Mouse (Mus musculus) liver, adult 2 months (tissue): ENCODE measurements at regions not wholly inside any gene's neighbourhood (a gene's known extent, or its start where the extent isn't known, plus 50 kb on each side); places are given as distances from the start of the nearest gene placed in this dataset.

Experiments used
- CTCF ChIP-seq: fragments of 200-500 bp; IDR thresholded peaks from 2 replicates; pipeline ENCODE4 v1.5.1; 2011; ENCODE audit warnings: low read depth, low read length, control low read depth
- POLR2A ChIP-seq: fragments of 200-500 bp; IDR thresholded peaks from 2 replicates; pipeline ENCODE4 v1.6.1; 2011; ENCODE audit warnings: low read length, control low read depth; ENCODE audit not compliant: insufficient read depth; ENCODE audit errors: extremely low read depth

DNA sequence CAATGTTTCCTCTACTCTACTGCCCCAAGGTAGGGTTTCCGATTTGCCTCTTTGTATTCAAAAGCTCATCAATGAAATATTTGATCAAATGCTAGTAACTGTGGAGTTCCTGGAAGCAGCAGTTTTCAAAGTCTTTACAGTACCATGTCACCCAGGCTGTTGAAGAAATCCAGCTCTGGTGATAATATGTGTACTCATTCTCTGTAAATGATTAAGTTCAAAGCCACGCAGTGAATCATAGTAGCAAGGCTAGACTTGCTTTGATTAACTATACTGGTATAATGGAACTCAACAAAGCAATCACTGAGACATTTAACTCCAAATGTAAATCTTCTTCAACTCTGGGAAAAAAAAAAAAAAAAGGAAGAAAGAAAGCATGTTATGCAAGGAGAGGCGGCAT, 86.8 kb upstream of the Tle4 start:
- no peak for TF ChIP-seq POLR2A
- TF ChIP-seq CTCF, result no peak
